Mouse (Mus musculus): ENCODE results near the gene Clic6.

- no peak for TF ChIP-seq CTCF (conservative IDR thresholded peaks at IDR 0.05; ENCODE audit: low read length)
- no peak for TF ChIP-seq POU5F1 (IDR thresholded peaks at IDR 0.05; ENCODE audit: borderline replicate concordance, low read length)
Measured at GRCm38 (mm10) chr16:92464390-92464972, 21.1 kb upstream of the Clic6 start.
